Mouse (Mus musculus): Measurements from ENCODE around the gene Ddx47. TPM values are rescaled to one million over a fixed set of nuclear protein-coding genes. Genes with fewer than 3 reads are reported as not detected.

Gene Ddx47
- total and polyA plus RNA-seq, 3 experiments = 12.5 to 133 (median 81.3) TPM

DNA sequence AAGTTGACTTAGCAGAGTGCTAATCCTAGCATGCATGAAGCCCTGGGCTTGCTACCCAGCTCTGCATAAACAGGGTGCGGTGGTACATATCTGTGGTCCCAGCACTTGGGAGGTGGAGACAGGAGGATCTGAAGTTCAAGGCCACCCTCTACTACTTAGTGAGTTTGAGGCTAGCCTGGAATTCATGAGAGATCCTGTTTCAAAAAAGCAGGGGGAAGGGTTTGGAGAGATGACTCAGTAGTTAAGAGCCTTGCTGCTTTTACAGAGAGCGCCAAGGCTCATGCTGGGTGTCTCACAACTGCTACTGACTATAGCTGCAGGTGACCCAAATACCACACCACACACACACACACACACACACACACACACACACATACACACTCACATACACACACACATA, 41.9 kb upstream of the Ddx47 start:
- DNase-seq (ENCODE audit: low spot score) = no peak
- TF ChIP-seq TAL1 (conservative IDR thresholded peaks at IDR 0.05; ENCODE audit: low read depth, low read length) = no peak
- no peak for TF ChIP-seq GATA1 (IDR thresholded peaks at IDR 0.05; ENCODE audit: borderline replicate concordance, low read length)
- TF ChIP-seq GATA2 (IDR thresholded peaks at IDR 0.05; ENCODE audit: borderline replicate concordance, low read depth, low read length) = no peak
- TF ChIP-seq POLR2AphosphoS5 (IDR thresholded peaks at IDR 0.05; ENCODE audit: insufficient replicate concordance, low read depth, low read length) = no peak
- no peak for TF ChIP-seq CTCF (IDR thresholded peaks at IDR 0.05; ENCODE audit: low read depth, low read length)
- Histone ChIP-seq H3K36me3 (replicated peaks) (no peaks in the 10 kb centered on the region), H3K27me3 (ENCODE audit: insufficient read depth, low read length) (no peaks in the 10 kb centered on the region), H3K4me3 (ENCODE audit: low read depth, low read length) (no peak overlapping the region), H3K4me1 (ENCODE audit: insufficient read depth, low read depth, low read length) (peaks cover 46% of the 10 kb centered on the region), H3K9me3 (replicated peaks) (peaks cover 12% of the 10 kb centered on the region)
- ATAC-seq (ENCODE audit: extremely low read depth, insufficient number of reproducible peaks, low FRiP score, poor library complexity, severe bottlenecking) = no peak

- TF ChIP-seq GATA1 (IDR thresholded peaks at IDR 0.05; ENCODE audit: borderline replicate concordance, low read length) (no peak), TAL1 (conservative IDR thresholded peaks at IDR 0.05; ENCODE audit: low read depth, low read length) (no peak), GATA2 (IDR thresholded peaks at IDR 0.05; ENCODE audit: borderline replicate concordance, low read depth, low read length) (no peak), POLR2AphosphoS5 (IDR thresholded peaks at IDR 0.05; ENCODE audit: insufficient replicate concordance, low read depth, low read length) (no peak), CTCF (IDR thresholded peaks at IDR 0.05; ENCODE audit: low read depth, low read length) (no peak)
- no peak overlapping the region for H3K4me3 ChIP-seq (ENCODE audit: low read depth, low read length)
- no peaks in the 10 kb centered on the region for H3K27me3 ChIP-seq (ENCODE audit: insufficient read depth, low read length)
- H3K4me1 ChIP-seq (ENCODE audit: insufficient read depth, low read depth, low read length) = peaks cover 55% of the 10 kb centered on the region
- DNase-seq (ENCODE audit: low spot score) (no peak), ATAC-seq (ENCODE audit: extremely low read depth, insufficient number of reproducible peaks, low FRiP score, poor library complexity, severe bottlenecking) (peak; percentile 77)
- H3K9me3 ChIP-seq (replicated peaks) = peaks cover 9% of the 10 kb centered on the region
- no peaks in the 10 kb centered on the region for H3K36me3 ChIP-seq (replicated peaks)
Observed at GRCm38 (mm10) chr6:134972096-134972495, 39.3 kb upstream of the Ddx47 start.

DNA sequence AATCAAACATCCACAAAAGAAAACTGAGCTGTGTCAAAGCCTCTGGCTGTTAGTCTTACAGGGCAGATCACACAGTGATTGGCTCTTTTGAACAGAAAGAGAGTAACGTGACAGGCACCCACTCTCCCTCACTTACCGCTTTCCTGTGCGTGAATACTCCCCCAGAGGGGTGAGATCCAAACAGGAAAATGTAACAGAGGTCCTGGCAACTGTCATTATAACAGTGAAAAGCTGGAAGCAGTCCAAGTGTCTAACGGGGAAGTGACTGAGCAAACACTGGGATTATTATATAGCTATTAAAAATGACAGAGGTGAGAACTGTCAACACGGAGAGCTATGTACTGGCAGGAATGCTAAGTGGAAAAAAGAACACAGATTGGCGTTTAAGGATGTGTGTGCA, 34.8 kb upstream of the Ddx47 start:
- no peak for ATAC-seq (ENCODE audit: extremely low read depth, insufficient number of reproducible peaks, low FRiP score, poor library complexity, severe bottlenecking)
- Histone ChIP-seq H3K27me3 (ENCODE audit: insufficient read depth, low read length) (no peaks in the 10 kb centered on the region), H3K4me3 (ENCODE audit: low read depth, low read length) (no peak overlapping the region), H3K4me1 (ENCODE audit: insufficient read depth, low read depth, low read length) (peaks cover 55% of the 10 kb centered on the region), H3K9me3 (replicated peaks) (no peaks in the 10 kb centered on the region), H3K36me3 (replicated peaks) (no peaks in the 10 kb centered on the region)
- no peak for DNase-seq (ENCODE audit: low spot score)
- TF ChIP-seq GATA2 (IDR thresholded peaks at IDR 0.05; ENCODE audit: borderline replicate concordance, low read depth, low read length) (no peak), GATA1 (IDR thresholded peaks at IDR 0.05; ENCODE audit: borderline replicate concordance, low read length) (no peak), POLR2AphosphoS5 (IDR thresholded peaks at IDR 0.05; ENCODE audit: insufficient replicate concordance, low read depth, low read length) (no peak), TAL1 (conservative IDR thresholded peaks at IDR 0.05; ENCODE audit: low read depth, low read length) (no peak)

- no peaks in the 10 kb centered on the region for H3K36me3 ChIP-seq (replicated peaks)
- H3K9me3 ChIP-seq (replicated peaks) = no peaks in the 10 kb centered on the region
- no peak for TF ChIP-seq CTCF (IDR thresholded peaks at IDR 0.05; ENCODE audit: low read depth, low read length)
- TF ChIP-seq TAL1 (conservative IDR thresholded peaks at IDR 0.05; ENCODE audit: low read depth, low read length) = no peak
- TF ChIP-seq GATA2 (IDR thresholded peaks at IDR 0.05; ENCODE audit: borderline replicate concordance, low read depth, low read length) = no peak
- no peak for TF ChIP-seq POLR2AphosphoS5 (IDR thresholded peaks at IDR 0.05; ENCODE audit: insufficient replicate concordance, low read depth, low read length)
- no peak for TF ChIP-seq GATA1 (IDR thresholded peaks at IDR 0.05; ENCODE audit: borderline replicate concordance, low read length)
- no peak for ATAC-seq (ENCODE audit: extremely low read depth, insufficient number of reproducible peaks, low FRiP score, poor library complexity, severe bottlenecking)
- peak; percentile 28 for DNase-seq (ENCODE audit: low spot score)
- no peak within 1 kb of the TSS; the same call in 1 of the 2 replicates for H3K4me3 ChIP-seq (ENCODE audit: low read depth, low read length)
- no peaks in the 10 kb centered on the region for H3K27me3 ChIP-seq (ENCODE audit: insufficient read depth, low read length)
- peaks cover 67% of the 10 kb centered on the region for H3K4me1 ChIP-seq (ENCODE audit: insufficient read depth, low read depth, low read length)
Observed at GRCm38 (mm10) chr6:134981231-134982062, 30.0 kb upstream of the Ddx47 start, which contains the start of gene Apold1. Apold1 (plus strand) TSS chr6:134981718.

GRCm38 (mm10) chr6:134983529-134984370, 27.7 kb upstream of the Ddx47 start:
- DNase-seq (ENCODE audit: low spot score) (peak; percentile 90), ATAC-seq (ENCODE audit: extremely low read depth, insufficient number of reproducible peaks, low FRiP score, poor library complexity, severe bottlenecking) (peak; percentile 17; the same call in 1 of the 2 replicates)
- TF ChIP-seq CTCF (IDR thresholded peaks at IDR 0.05; ENCODE audit: low read depth, low read length) (no peak), GATA2 (IDR thresholded peaks at IDR 0.05; ENCODE audit: borderline replicate concordance, low read depth, low read length) (no peak), POLR2AphosphoS5 (IDR thresholded peaks at IDR 0.05; ENCODE audit: insufficient replicate concordance, low read depth, low read length) (no peak), TAL1 (conservative IDR thresholded peaks at IDR 0.05; ENCODE audit: low read depth, low read length) (no peak), GATA1 (IDR thresholded peaks at IDR 0.05; ENCODE audit: borderline replicate concordance, low read length) (no peak)
- Histone ChIP-seq H3K4me1 (ENCODE audit: insufficient read depth, low read depth, low read length) (peaks cover 67% of the 10 kb centered on the region), H3K4me3 (ENCODE audit: low read depth, low read length) (peak overlapping the region; percentile 83), H3K27me3 (ENCODE audit: insufficient read depth, low read length) (no peaks in the 10 kb centered on the region), H3K36me3 (replicated peaks) (no peaks in the 10 kb centered on the region), H3K9me3 (replicated peaks) (no peaks in the 10 kb centered on the region)

DNA sequence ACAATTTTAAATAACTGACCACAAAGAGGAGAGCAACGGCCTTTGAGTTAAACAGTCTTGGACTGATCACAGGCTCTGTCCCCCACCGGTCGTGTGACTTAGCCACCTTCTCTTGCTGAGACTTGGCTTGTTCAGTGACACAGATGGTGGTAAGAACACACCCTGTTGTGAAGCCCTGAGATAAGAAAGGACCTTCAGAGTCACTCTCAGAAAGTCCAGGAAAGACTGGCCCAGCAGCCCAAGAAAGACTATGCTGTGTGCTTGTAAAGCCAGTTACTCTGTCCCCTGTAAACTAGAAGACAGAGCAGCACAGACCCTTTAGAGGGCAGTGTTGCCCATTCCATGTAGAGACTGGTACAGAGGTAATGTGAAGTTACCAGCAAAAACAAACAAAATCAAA, 26.7 kb upstream of the Ddx47 start:
- Histone ChIP-seq H3K36me3 (replicated peaks) (no peaks in the 10 kb centered on the region), H3K4me1 (ENCODE audit: insufficient read depth, low read depth, low read length) (peaks cover 63% of the 10 kb centered on the region), H3K9me3 (replicated peaks) (no peaks in the 10 kb centered on the region), H3K27me3 (ENCODE audit: insufficient read depth, low read length) (no peaks in the 10 kb centered on the region), H3K4me3 (ENCODE audit: low read depth, low read length) (peak overlapping the region; percentile 83; the same call in 1 of the 2 replicates)
- DNase-seq (ENCODE audit: low spot score) (peak; percentile 73), ATAC-seq (ENCODE audit: extremely low read depth, insufficient number of reproducible peaks, low FRiP score, poor library complexity, severe bottlenecking) (peak; percentile 88)
- TF ChIP-seq GATA2 (IDR thresholded peaks at IDR 0.05; ENCODE audit: borderline replicate concordance, low read depth, low read length) = no peak
- TF ChIP-seq TAL1 (conservative IDR thresholded peaks at IDR 0.05; ENCODE audit: low read depth, low read length) = peak; percentile 37; the same call in 1 of the 2 replicates

All from G1E (cell line).